Mouse (Mus musculus): ENCODE measurements around the gene Tmem50a. TPM values are rescaled to one million over a fixed set of nuclear protein-coding genes. Genes with fewer than 3 reads are reported as not detected.

Tmem50a gene
- polyA plus RNA-seq, 1 experiment, result 132 TPM

- DNase-seq (ENCODE audit: low read depth), result no peak
- TF ChIP-seq CTCF (IDR thresholded peaks at IDR 0.05; ENCODE audit: borderline replicate concordance, extremely low read depth, insufficient read depth, insufficient read length), result no peak
- TF ChIP-seq POLR2A (IDR thresholded peaks at IDR 0.05; ENCODE audit: borderline replicate concordance, extremely low read depth, insufficient read depth, insufficient read length, poor library complexity, severe bottlenecking), result no peak
These were observed 45.6 kb downstream of the Tmem50a start for GRCm38 (mm10) chr4:134869068-134869730.

GRCm38 (mm10) chr4:134868490-134868889, 46.3 kb downstream of the Tmem50a start:
- DNase-seq (ENCODE audit: low read depth), result no peak
- TF ChIP-seq CTCF (IDR thresholded peaks at IDR 0.05; ENCODE audit: borderline replicate concordance, extremely low read depth, insufficient read depth, insufficient read length), result no peak
- TF ChIP-seq POLR2A (IDR thresholded peaks at IDR 0.05; ENCODE audit: borderline replicate concordance, extremely low read depth, insufficient read depth, insufficient read length, poor library complexity, severe bottlenecking), result no peak

GRCm38 (mm10) chr4:134868065-134868464, 46.8 kb downstream of the Tmem50a start:
- TF ChIP-seq POLR2A (IDR thresholded peaks at IDR 0.05; ENCODE audit: borderline replicate concordance, extremely low read depth, insufficient read depth, insufficient read length, poor library complexity, severe bottlenecking) (no peak), CTCF (IDR thresholded peaks at IDR 0.05; ENCODE audit: borderline replicate concordance, extremely low read depth, insufficient read depth, insufficient read length) (no peak)
- DNase-seq (ENCODE audit: low read depth), result no peak

- no peak for DNase-seq (ENCODE audit: low read depth)
- TF ChIP-seq POLR2A (IDR thresholded peaks at IDR 0.05; ENCODE audit: borderline replicate concordance, extremely low read depth, insufficient read depth, insufficient read length, poor library complexity, severe bottlenecking) (no peak), CTCF (IDR thresholded peaks at IDR 0.05; ENCODE audit: borderline replicate concordance, extremely low read depth, insufficient read depth, insufficient read length) (no peak)
These were observed 47.2 kb downstream of the Tmem50a start for GRCm38 (mm10) chr4:134867661-134868060.

GRCm38 (mm10) chr4:134867213-134867612, 47.6 kb downstream of the Tmem50a start:
- TF ChIP-seq CTCF (IDR thresholded peaks at IDR 0.05; ENCODE audit: borderline replicate concordance, extremely low read depth, insufficient read depth, insufficient read length), result no peak
- no peak for TF ChIP-seq POLR2A (IDR thresholded peaks at IDR 0.05; ENCODE audit: borderline replicate concordance, extremely low read depth, insufficient read depth, insufficient read length, poor library complexity, severe bottlenecking)
- DNase-seq (ENCODE audit: low read depth), result no peak

GRCm38 (mm10) chr4:134865789-134866188, 49.0 kb downstream of the Tmem50a start:
- no peak for TF ChIP-seq CTCF (IDR thresholded peaks at IDR 0.05; ENCODE audit: borderline replicate concordance, extremely low read depth, insufficient read depth, insufficient read length)
- no peak for TF ChIP-seq POLR2A (IDR thresholded peaks at IDR 0.05; ENCODE audit: borderline replicate concordance, extremely low read depth, insufficient read depth, insufficient read length, poor library complexity, severe bottlenecking)
- DNase-seq (ENCODE audit: low read depth), result no peak

- DNase-seq (ENCODE audit: low read depth), result no peak
- TF ChIP-seq CTCF (IDR thresholded peaks at IDR 0.05; ENCODE audit: borderline replicate concordance, extremely low read depth, insufficient read depth, insufficient read length), result no peak
- TF ChIP-seq POLR2A (IDR thresholded peaks at IDR 0.05; ENCODE audit: borderline replicate concordance, extremely low read depth, insufficient read depth, insufficient read length, poor library complexity, severe bottlenecking), result no peak
These were observed 49.5 kb downstream of the Tmem50a start for GRCm38 (mm10) chr4:134865340-134865739.

GRCm38 (mm10) chr4:134863937-134864729, 50.7 kb downstream of the Tmem50a start, which contains the start of gene Rhd:
Gene Rhd (plus strand): TSS chr4:134864536.
- no peak for DNase-seq (ENCODE audit: low read depth)
- TF ChIP-seq POLR2A (IDR thresholded peaks at IDR 0.05; ENCODE audit: borderline replicate concordance, extremely low read depth, insufficient read depth, insufficient read length, poor library complexity, severe bottlenecking), result no peak
- TF ChIP-seq CTCF (IDR thresholded peaks at IDR 0.05; ENCODE audit: borderline replicate concordance, extremely low read depth, insufficient read depth, insufficient read length), result no peak

GRCm38 (mm10) chr4:134862996-134863395, 51.8 kb downstream of the Tmem50a start:
- TF ChIP-seq CTCF (IDR thresholded peaks at IDR 0.05; ENCODE audit: borderline replicate concordance, extremely low read depth, insufficient read depth, insufficient read length), result no peak
- TF ChIP-seq POLR2A (IDR thresholded peaks at IDR 0.05; ENCODE audit: borderline replicate concordance, extremely low read depth, insufficient read depth, insufficient read length, poor library complexity, severe bottlenecking), result no peak
- no peak for DNase-seq (ENCODE audit: low read depth)

GRCm38 (mm10) chr4:134861884-134862283, 52.9 kb downstream of the Tmem50a start:
- TF ChIP-seq CTCF (IDR thresholded peaks at IDR 0.05; ENCODE audit: borderline replicate concordance, extremely low read depth, insufficient read depth, insufficient read length) (no peak), POLR2A (IDR thresholded peaks at IDR 0.05; ENCODE audit: borderline replicate concordance, extremely low read depth, insufficient read depth, insufficient read length, poor library complexity, severe bottlenecking) (no peak)
- no peak for DNase-seq (ENCODE audit: low read depth)

GRCm38 (mm10) chr4:134858494-134858893, 56.3 kb downstream of the Tmem50a start:
- DNase-seq (ENCODE audit: low read depth), result no peak
- no peak for TF ChIP-seq CTCF (IDR thresholded peaks at IDR 0.05; ENCODE audit: borderline replicate concordance, extremely low read depth, insufficient read depth, insufficient read length)

- TF ChIP-seq CTCF (IDR thresholded peaks at IDR 0.05; ENCODE audit: borderline replicate concordance, extremely low read depth, insufficient read depth, insufficient read length) (no peak), POLR2A (IDR thresholded peaks at IDR 0.05; ENCODE audit: borderline replicate concordance, extremely low read depth, insufficient read depth, insufficient read length, poor library complexity, severe bottlenecking) (no peak)
These were observed 58.3 kb downstream of the Tmem50a start for GRCm38 (mm10) chr4:134856501-134856900.

More at GRCm38 (mm10) chr4:134856501-134856900, 58.3 kb downstream of the Tmem50a start:
- DNase-seq (ENCODE audit: low read depth), result no peak
